Mouse (Mus musculus) midbrain, embryonic 12.5 days (tissue): Measurements from ENCODE around the gene Skap2. TPM values are rescaled to one million over a fixed set of nuclear protein-coding genes. Genes with fewer than 3 reads are reported as not detected.

Experiments
- ATAC-seq: fragments of 200-750 bp; cut with Nextera tagmentation; 2 replicates; pipeline ENCODE4 v1.8.0; 2017; ENCODE audit warnings: low read depth, moderate TSS enrichment, moderate library complexity; ENCODE audit not compliant: low FRiP score
- H3K27ac ChIP-seq: fragments of 300-500 bp; sonication (generic); replicated peaks from 2 replicates; pipeline ENCODE4 v1.5.1; 2016; ENCODE audit warnings: mild to moderate bottlenecking
- H3K27me3 ChIP-seq: fragments of 300-500 bp; sonication (generic); 2 replicates; pipeline ENCODE4 v1.6.1; 2016; ENCODE audit warnings: mild to moderate bottlenecking
- H3K36me3 ChIP-seq: fragments of 300-500 bp; sonication (generic); 2 replicates; pipeline ENCODE4 v1.6.1; 2016
- H3K4me1 ChIP-seq: fragments of 300-500 bp; sonication (generic); 2 replicates; pipeline ENCODE4 v1.6.1; 2016
- H3K4me2 ChIP-seq: fragments of 300-500 bp; sonication (generic); replicated peaks from 2 replicates; pipeline ENCODE4 v1.6.1; 2016; ENCODE audit warnings: mild to moderate bottlenecking, moderate library complexity
- H3K4me3 ChIP-seq: fragments of 300-500 bp; sonication (generic); 2 replicates; pipeline ENCODE4 v1.5.1; 2016; ENCODE audit warnings: mild to moderate bottlenecking
- H3K9ac ChIP-seq: fragments of 300-500 bp; sonication (generic); replicated peaks from 2 replicates; pipeline ENCODE4 v1.6.1; 2016; ENCODE audit warnings: mild to moderate bottlenecking, moderate library complexity
- H3K9me3 ChIP-seq: fragments of 300-500 bp; sonication (generic); 2 replicates; pipeline ENCODE4 v1.6.1; 2016; ENCODE audit warnings: mild to moderate bottlenecking
- WGBS: fragments of 180-500 bp; shearing (Covaris S2); methylation state at CpG from one replicate; pipeline ENCODE4 v1.1.7; 2016; 5-methylcytosine and 5-hydroxymethylcytosine counted together
- polyA plus RNA-seq: library from polyadenylated mRNA; unstranded; fragments of >200 nt; fragmentation: Nextera tagmentation; extraction: Ambion mirVana; gene quantifications from 2 replicates; pipeline ENCODE4 v1.2.1, GENCODE M21; 2016

Gene Skap2
- polyA plus RNA-seq, 1 experiment from 2014 or later, result 7.9 TPM

GRCm38 (mm10) chr6:52002676-52003075 lies 9.7 kb downstream of the Skap2 start:
- no peak overlapping the region for H3K4me2 ChIP-seq
- no peaks in the 10 kb centered on the region for H3K36me3 ChIP-seq
- no peak overlapping the region for H3K4me3 ChIP-seq
- ATAC-seq, result no peak
- 36% methylated on average over 8 of the region's 8 CpGs for WGBS
- H3K9me3 ChIP-seq, result no peaks in the 10 kb centered on the region
- H3K27me3 ChIP-seq, result peaks cover 59% of the 10 kb centered on the region
- no peaks in the 10 kb centered on the region for H3K4me1 ChIP-seq
- H3K27ac ChIP-seq, result no peak overlapping the region
- no peak overlapping the region for H3K9ac ChIP-seq

- H3K4me2 ChIP-seq, result no peak overlapping the region
- peaks cover 36% of the 10 kb centered on the region for H3K27me3 ChIP-seq
- no peak overlapping the region for H3K27ac ChIP-seq
- no peaks in the 10 kb centered on the region for H3K9me3 ChIP-seq
- H3K4me1 ChIP-seq, result no peaks in the 10 kb centered on the region
- H3K9ac ChIP-seq, result no peak overlapping the region
- no peak overlapping the region for H3K4me3 ChIP-seq
- 85% methylated on average over 4 of the region's 4 CpGs for WGBS
- no peak for ATAC-seq
- no peaks in the 10 kb centered on the region for H3K36me3 ChIP-seq
Observed at GRCm38 (mm10) chr6:51999157-51999478, 13.2 kb downstream of the Skap2 start.

GRCm38 (mm10) chr6:51998409-51999156 lies 13.8 kb downstream of the Skap2 start:
- H3K27me3 ChIP-seq, result peaks cover 32% of the 10 kb centered on the region
- H3K27ac ChIP-seq, result no peak overlapping the region
- H3K4me2 ChIP-seq, result no peak overlapping the region
- no peak overlapping the region for H3K4me3 ChIP-seq
- whole genome bisulfite sequencing, result 53% methylated on average over 7 of the region's 7 CpGs
- no peaks in the 10 kb centered on the region for H3K4me1 ChIP-seq
- no peak overlapping the region for H3K9ac ChIP-seq
- no peaks in the 10 kb centered on the region for H3K36me3 ChIP-seq
- no peak for ATAC-seq
- H3K9me3 ChIP-seq, result no peaks in the 10 kb centered on the region

- 84% methylated on average over 2 of the region's 2 CpGs for WGBS
- Histone ChIP-seq H3K4me3 (no peak overlapping the region), H3K36me3 (no peaks in the 10 kb centered on the region), H3K4me1 (no peaks in the 10 kb centered on the region), H3K27ac (no peak overlapping the region), H3K4me2 (no peak overlapping the region), H3K27me3 (0 out of 2 replicates have a peak, but pooled peaks cover 1% of the 10 kb centered on the region), H3K9me3 (no peaks in the 10 kb centered on the region), H3K9ac (no peak overlapping the region)
- ATAC-seq, result no peak
Observed at GRCm38 (mm10) chr6:51987999-51988398, 24.4 kb downstream of the Skap2 start.

GRCm38 (mm10) chr6:51977638-51978037 lies 34.7 kb downstream of the Skap2 start:
- Histone ChIP-seq H3K4me1 (peaks cover 3% of the 10 kb centered on the region; the same call in 1 of the 2 replicates), H3K27me3 (no peaks in the 10 kb centered on the region), H3K4me2 (no peak overlapping the region), H3K27ac (no peak overlapping the region), H3K9ac (no peak overlapping the region), H3K36me3 (no peaks in the 10 kb centered on the region), H3K9me3 (no peaks in the 10 kb centered on the region), H3K4me3 (no peak overlapping the region)
- 73% methylated on average over 3 of the region's 3 CpGs for WGBS
- no peak for ATAC-seq

GRCm38 (mm10) chr6:51975751-51976150 lies 36.6 kb downstream of the Skap2 start:
- H3K4me3 ChIP-seq, result no peak overlapping the region
- WGBS, result 67% methylated on average over 4 of the region's 4 CpGs
- H3K4me1 ChIP-seq, result peaks cover 3% of the 10 kb centered on the region; the same call in 1 of the 2 replicates
- no peaks in the 10 kb centered on the region for H3K27me3 ChIP-seq
- no peak overlapping the region for H3K27ac ChIP-seq
- H3K9ac ChIP-seq, result no peak overlapping the region
- H3K4me2 ChIP-seq, result no peak overlapping the region
- no peak for ATAC-seq
- H3K36me3 ChIP-seq, result no peaks in the 10 kb centered on the region
- no peaks in the 10 kb centered on the region for H3K9me3 ChIP-seq

- Histone ChIP-seq H3K4me1 (no peaks in the 10 kb centered on the region), H3K27ac (no peak overlapping the region), H3K9ac (no peak overlapping the region), H3K9me3 (no peaks in the 10 kb centered on the region), H3K36me3 (no peaks in the 10 kb centered on the region), H3K27me3 (peaks cover 3% of the 10 kb centered on the region; the same call in 1 of the 2 replicates), H3K4me3 (no peak overlapping the region), H3K4me2 (no peak overlapping the region)
- no peak for ATAC-seq
- 90% methylated on average over 4 of the region's 4 CpGs for WGBS
Observed at GRCm38 (mm10) chr6:51958992-51959391, 53.4 kb downstream of the Skap2 start.

GRCm38 (mm10) chr6:51956048-51956792 lies 56.1 kb downstream of the Skap2 start:
- WGBS, result 86% methylated on average over 4 of the region's 4 CpGs
- H3K4me3 ChIP-seq, result no peak overlapping the region
- H3K9me3 ChIP-seq, result no peaks in the 10 kb centered on the region
- no peak overlapping the region for H3K27ac ChIP-seq
- H3K9ac ChIP-seq, result no peak overlapping the region
- ATAC-seq, result no peak
- no peaks in the 10 kb centered on the region for H3K36me3 ChIP-seq
- H3K27me3 ChIP-seq, result peaks cover 8% of the 10 kb centered on the region; the same call in 1 of the 2 replicates
- no peak overlapping the region for H3K4me2 ChIP-seq
- H3K4me1 ChIP-seq, result no peaks in the 10 kb centered on the region

GRCm38 (mm10) chr6:51947661-51948060 lies 64.7 kb downstream of the Skap2 start:
- no peak overlapping the region for H3K27ac ChIP-seq
- ATAC-seq, result no peak
- H3K9me3 ChIP-seq, result no peaks in the 10 kb centered on the region
- H3K4me1 ChIP-seq, result no peaks in the 10 kb centered on the region
- H3K9ac ChIP-seq, result no peak overlapping the region
- no peak overlapping the region for H3K4me3 ChIP-seq
- H3K4me2 ChIP-seq, result no peak overlapping the region
- H3K27me3 ChIP-seq, result peaks cover 32% of the 10 kb centered on the region
- no peaks in the 10 kb centered on the region for H3K36me3 ChIP-seq

- WGBS, result 91% methylated on average over 2 of the region's 2 CpGs
- H3K9me3 ChIP-seq, result no peaks in the 10 kb centered on the region
- no peak for ATAC-seq
- H3K4me2 ChIP-seq, result no peak overlapping the region
- no peak overlapping the region for H3K4me3 ChIP-seq
- H3K36me3 ChIP-seq, result no peaks in the 10 kb centered on the region
- H3K27ac ChIP-seq, result no peak overlapping the region
- peaks cover 50% of the 10 kb centered on the region for H3K27me3 ChIP-seq
- H3K4me1 ChIP-seq, result no peaks in the 10 kb centered on the region
- H3K9ac ChIP-seq, result no peak overlapping the region
Observed at GRCm38 (mm10) chr6:51944916-51945315, 67.4 kb downstream of the Skap2 start.

GRCm38 (mm10) chr6:51933998-51934397 lies 78.4 kb downstream of the Skap2 start:
- Histone ChIP-seq H3K4me2 (no peak overlapping the region), H3K4me3 (no peak overlapping the region), H3K4me1 (0 out of 2 replicates have a peak, but pooled peaks cover 4% of the 10 kb centered on the region), H3K27me3 (peaks cover 57% of the 10 kb centered on the region), H3K36me3 (no peaks in the 10 kb centered on the region), H3K27ac (no peak overlapping the region), H3K9ac (no peak overlapping the region), H3K9me3 (no peaks in the 10 kb centered on the region)
- 70% methylated on average over 4 of the region's 4 CpGs for WGBS
- ATAC-seq, result no peak

GRCm38 (mm10) chr6:51933034-51933611 lies 79.2 kb downstream of the Skap2 start:
- no peak overlapping the region for H3K4me3 ChIP-seq
- ATAC-seq, result no peak
- H3K4me2 ChIP-seq, result no peak overlapping the region
- no peaks in the 10 kb centered on the region for H3K36me3 ChIP-seq
- H3K9me3 ChIP-seq, result no peaks in the 10 kb centered on the region
- H3K9ac ChIP-seq, result no peak overlapping the region
- H3K27ac ChIP-seq, result no peak overlapping the region
- H3K27me3 ChIP-seq, result peaks cover 57% of the 10 kb centered on the region
- WGBS, result 19% methylated on average over 3 of the region's 3 CpGs
- 0 out of 2 replicates have a peak, but pooled peaks cover 4% of the 10 kb centered on the region for H3K4me1 ChIP-seq
